In the genomic region with DNA sequence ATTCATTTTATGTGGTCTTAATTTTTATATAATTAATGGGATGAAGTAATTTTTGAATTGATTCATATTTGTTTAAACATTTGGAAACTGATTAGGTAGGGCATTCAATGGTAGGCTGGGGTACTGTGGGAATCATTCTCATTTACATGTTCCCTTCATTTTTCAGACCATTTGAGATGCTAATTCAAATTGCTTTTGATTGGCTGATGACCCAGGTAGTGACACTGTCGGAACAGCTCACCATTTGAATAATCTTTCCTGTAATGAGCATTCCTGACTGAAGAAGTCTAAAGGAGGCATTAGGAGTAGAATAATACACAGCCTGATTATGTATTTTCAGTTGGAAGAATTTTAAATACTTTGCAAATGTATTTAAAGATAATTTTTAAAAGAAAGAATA, we compare ENCODE assay signal across 20 mouse cellular contexts.
"Had no signal": no experiment of that assay in that cellular context is flagged by ENCODE, and none has a peak within 500 bp of the region (broad histone marks: within the 10 kb centered on the region; RNA-seq: fewer than 3 reads in every experiment).

No protein-coding gene starts in this region.

- H3K36me3 ChIP-seq: liver, embryonic 13.5 days; liver, embryonic 15.5 days; lung, embryonic 15.5 days; neural tube, embryonic 13.5 days had no signal

- H3K9me3 ChIP-seq: liver, embryonic 13.5 days; liver, embryonic 15.5 days; lung, embryonic 15.5 days; megakaryocyte, embryonic 14.5 days; neural tube, embryonic 13.5 days had no signal

- H3K4me1 ChIP-seq: liver, embryonic 13.5 days; liver, embryonic 15.5 days; lung, embryonic 15.5 days; megakaryocyte, embryonic 14.5 days; neural tube, embryonic 13.5 days had no signal

- H3K4me3 ChIP-seq: liver, embryonic 13.5 days; liver, embryonic 15.5 days; lung, embryonic 15.5 days; megakaryocyte, embryonic 14.5 days; neural tube, embryonic 13.5 days had no signal

- ATAC-seq: liver, postnatal 0 days; lung, postnatal 0 days had no signal

- H3K27ac ChIP-seq: liver, embryonic 13.5 days; liver, embryonic 15.5 days; lung, embryonic 15.5 days; macrophage; neural tube, embryonic 13.5 days had no signal

- H3K27me3 ChIP-seq: liver, embryonic 13.5 days; liver, embryonic 15.5 days; lung, embryonic 15.5 days; megakaryocyte, embryonic 14.5 days; neural tube, embryonic 13.5 days had no signal

- H3K4me2 ChIP-seq: liver, embryonic 13.5 days; liver, embryonic 15.5 days; lung, embryonic 15.5 days; midbrain, embryonic 11.5 days; neural tube, embryonic 13.5 days had no signal

- H3K9ac ChIP-seq: liver, embryonic 13.5 days; liver, embryonic 15.5 days; liver, postnatal 0 days; lung, embryonic 15.5 days; neural tube, embryonic 13.5 days had no signal

- DNase-seq: liver, embryonic 13.5 days; liver, postnatal 0 days; lung, adult 2 months; lung, postnatal 14 days; lung, postnatal 36 days; midbrain, embryonic 14.5 days; right cerebral cortex, adult 18-20 months; right cerebral cortex, postnatal 25 days; right cerebral cortex, postnatal 4 days; spleen, adult 18-20 months; thymus, adult 18-20 months; thymus, postnatal 14 days; thymus, postnatal 36 days had no signal
